Mouse (Mus musculus) NIH3T3 (cell line): ENCODE data around the gene Olfr402.
A peak's percentile ranks its signal among the peaks of the same experiment; 100 is the strongest.
"Not testable (repeated sequence)": the region's sequence is repeated elsewhere in the genome, so short reads cannot be mapped to it uniquely, and the experiment has no call there.

Source experiments
- DNase-seq: peaks from one replicate; pipeline ENCODE4 v3.0.0-alpha.2; 2012; ENCODE audit warnings: low read depth

Gene Olfr402

GRCm38 (mm10) chr11:74153229-74153628 is at the start of gene Olfr402:
Gene Olfr402 (plus strand): TSS chr11:74153529.
- DNase-seq = no peak

- DNase-seq = no peak
Measured at GRCm38 (mm10) chr11:74105066-74105465, 48.3 kb upstream of the Olfr402 start.

- DNase-seq = no peak
Measured at GRCm38 (mm10) chr11:74113412-74113811, 39.9 kb upstream of the Olfr402 start, which contains the start of gene Olfr401. Gene Olfr401 (plus strand): TSS chr11:74113712.

- DNase-seq = not testable (repeated sequence)
Measured at GRCm38 (mm10) chr11:74140001-74140400, 13.3 kb upstream of the Olfr402 start.

GRCm38 (mm10) chr11:74145866-74146265 is 7.5 kb upstream of the Olfr402 start:
- DNase-seq = no peak

GRCm38 (mm10) chr11:74168771-74169170 is 15.4 kb downstream of the Olfr402 start:
- DNase-seq = no peak

GRCm38 (mm10) chr11:74183168-74183567 is 29.8 kb downstream of the Olfr402 start:
- peak; percentile 27 for DNase-seq

GRCm38 (mm10) chr11:74183745-74184144 is 30.4 kb downstream of the Olfr402 start:
- no peak for DNase-seq

- DNase-seq = no peak
Measured at GRCm38 (mm10) chr11:74185949-74186348, 32.6 kb downstream of the Olfr402 start, which contains the start of gene Olfr403. Gene Olfr403 (plus strand): TSS chr11:74186249.
